Mouse (Mus musculus) liver, adult 2 months (tissue): ENCODE measurements at regions not wholly inside any gene's neighbourhood (a gene's known extent, or its start where the extent isn't known, plus 50 kb on each side); places are given as distances from the start of the nearest gene placed in this dataset.

ENCODE experiments used
- DNase-seq: peaks from one replicate; pipeline ENCODE4 v3.0.0-alpha.2; 2011; ENCODE audit warnings: low read depth, low spot score; ENCODE audit errors: extremely low read depth
- H3K27ac ChIP-seq: fragments of 200-500 bp; replicated peaks from 2 replicates; pipeline ENCODE4 v1.5.1; 2012; ENCODE audit warnings: low read depth, mild to moderate bottlenecking, control low read depth, inconsistent platforms, low read length; ENCODE audit not compliant: insufficient read depth
- H3K27me3 ChIP-seq: fragments of 200-500 bp; 2 replicates; pipeline ENCODE4 v1.6.1; 2012; ENCODE audit warnings: mild to moderate bottlenecking, moderate library complexity, low read length, inconsistent platforms; ENCODE audit not compliant: control insufficient read depth, insufficient read depth
- H3K36me3 ChIP-seq: fragments of 200-500 bp; 2 replicates; pipeline ENCODE4 v1.6.1; 2012; ENCODE audit warnings: low read length, inconsistent platforms; ENCODE audit not compliant: control insufficient read depth, insufficient read depth
- H3K4me1 ChIP-seq: fragments of 200-500 bp; 2 replicates; pipeline ENCODE4 v1.6.1; 2011; ENCODE audit warnings: low read length; ENCODE audit not compliant: control insufficient read depth, insufficient read depth
- H3K4me3 ChIP-seq: fragments of 200-500 bp; 2 replicates; pipeline ENCODE4 v1.5.1; 2011; ENCODE audit warnings: low read depth, mild to moderate bottlenecking, control low read depth, low read length, moderate library complexity; ENCODE audit not compliant: insufficient read depth
- H3K79me2 ChIP-seq: fragments of 200-500 bp; 2 replicates; pipeline ENCODE4 v1.6.1; 2012; ENCODE audit warnings: inconsistent platforms, mild to moderate bottlenecking, low read length, moderate library complexity; ENCODE audit not compliant: control insufficient read depth, insufficient read depth
- H3K9ac ChIP-seq: fragments of 200-500 bp; 2 replicates; pipeline ENCODE4 v1.6.1; 2012; ENCODE audit warnings: low read depth, mild to moderate bottlenecking, control low read depth, inconsistent platforms, low read length
- CTCF ChIP-seq: fragments of 200-500 bp; IDR thresholded peaks from 2 replicates; pipeline ENCODE4 v1.5.1; 2011; ENCODE audit warnings: low read depth, low read length, control low read depth
- POLR2A ChIP-seq: fragments of 200-500 bp; IDR thresholded peaks from 2 replicates; pipeline ENCODE4 v1.6.1; 2011; ENCODE audit warnings: low read length, control low read depth; ENCODE audit not compliant: insufficient read depth; ENCODE audit errors: extremely low read depth
- WGBS: fragments of 180-500 bp; shearing (Covaris S2); methylation state at CpG from one replicate; pipeline ENCODE4 v1.1.7; 2018; 5-methylcytosine and 5-hydroxymethylcytosine counted together

- no peaks in the 10 kb centered on the region for H3K36me3 ChIP-seq
- no peak overlapping the region for H3K27ac ChIP-seq
- no peak for DNase-seq
- no peaks in the 10 kb centered on the region for H3K4me1 ChIP-seq
- 77% methylated on average over 4 of the region's 4 CpGs for WGBS
- H3K79me2 ChIP-seq = no peaks in the 10 kb centered on the region
- no peak overlapping the region for H3K4me3 ChIP-seq
- no peak overlapping the region for H3K9ac ChIP-seq
- H3K27me3 ChIP-seq = no peaks in the 10 kb centered on the region
- no peak for TF ChIP-seq CTCF
Measured at GRCm38 (mm10) chr9:113427281-113427680, 280.8 kb downstream of the Pdcd6ip start.

GRCm38 (mm10) chr9:113426324-113426723, 281.7 kb downstream of the Pdcd6ip start:
- Histone ChIP-seq H3K27me3 (no peaks in the 10 kb centered on the region), H3K4me3 (no peak overlapping the region), H3K9ac (no peak overlapping the region), H3K79me2 (no peaks in the 10 kb centered on the region), H3K27ac (no peak overlapping the region), H3K36me3 (no peaks in the 10 kb centered on the region), H3K4me1 (no peaks in the 10 kb centered on the region)
- DNase-seq = no peak
- 84% methylated on average over 15 of the region's 15 CpGs for WGBS
- TF ChIP-seq POLR2A = no peak
- TF ChIP-seq CTCF = no peak

GRCm38 (mm10) chr9:113421645-113422044, 286.4 kb downstream of the Pdcd6ip start:
- Histone ChIP-seq H3K9ac (no peak overlapping the region), H3K27ac (no peak overlapping the region), H3K27me3 (no peaks in the 10 kb centered on the region), H3K36me3 (no peaks in the 10 kb centered on the region), H3K79me2 (no peaks in the 10 kb centered on the region), H3K4me3 (no peak overlapping the region), H3K4me1 (no peaks in the 10 kb centered on the region)
- TF ChIP-seq CTCF = no peak
- no peak for TF ChIP-seq POLR2A
- DNase-seq = no peak

GRCm38 (mm10) chr9:113421121-113421520, 286.9 kb downstream of the Pdcd6ip start:
- H3K27me3 ChIP-seq = no peaks in the 10 kb centered on the region
- 93% methylated on average over 7 of the region's 7 CpGs for WGBS
- no peaks in the 10 kb centered on the region for H3K4me1 ChIP-seq
- no peak overlapping the region for H3K9ac ChIP-seq
- no peak overlapping the region for H3K27ac ChIP-seq
- DNase-seq = no peak
- H3K4me3 ChIP-seq = no peak overlapping the region
- H3K36me3 ChIP-seq = no peaks in the 10 kb centered on the region
- H3K79me2 ChIP-seq = no peaks in the 10 kb centered on the region
- no peak for TF ChIP-seq POLR2A
- no peak for TF ChIP-seq CTCF

GRCm38 (mm10) chr9:113419801-113420200, 288.3 kb downstream of the Pdcd6ip start:
- H3K36me3 ChIP-seq = no peaks in the 10 kb centered on the region
- H3K4me3 ChIP-seq = no peak overlapping the region
- DNase-seq = no peak
- no peak overlapping the region for H3K9ac ChIP-seq
- H3K27ac ChIP-seq = no peak overlapping the region
- H3K4me1 ChIP-seq = no peaks in the 10 kb centered on the region
- TF ChIP-seq POLR2A = no peak
- peak; percentile 64 for TF ChIP-seq CTCF
- WGBS = 76% methylated on average over 1 of the region's 1 CpGs
- no peaks in the 10 kb centered on the region for H3K79me2 ChIP-seq
- H3K27me3 ChIP-seq = no peaks in the 10 kb centered on the region

- TF ChIP-seq CTCF (no peak), POLR2A (no peak)
- no peak overlapping the region for H3K9ac ChIP-seq
- no peak for DNase-seq
- no peak overlapping the region for H3K27ac ChIP-seq
- no peaks in the 10 kb centered on the region for H3K36me3 ChIP-seq
- H3K27me3 ChIP-seq = no peaks in the 10 kb centered on the region
- no peak overlapping the region for H3K4me3 ChIP-seq
- WGBS = 78% methylated on average over 3 of the region's 3 CpGs
- H3K79me2 ChIP-seq = no peaks in the 10 kb centered on the region
- H3K4me1 ChIP-seq = no peaks in the 10 kb centered on the region
Measured at GRCm38 (mm10) chr9:113417106-113417505, 291.0 kb downstream of the Pdcd6ip start.
